Mouse (Mus musculus): ENCODE measurements around the gene Timm8b.
A peak's percentile ranks its signal among the peaks of the same experiment; 100 is the strongest.

The Timm8b gene

DNA sequence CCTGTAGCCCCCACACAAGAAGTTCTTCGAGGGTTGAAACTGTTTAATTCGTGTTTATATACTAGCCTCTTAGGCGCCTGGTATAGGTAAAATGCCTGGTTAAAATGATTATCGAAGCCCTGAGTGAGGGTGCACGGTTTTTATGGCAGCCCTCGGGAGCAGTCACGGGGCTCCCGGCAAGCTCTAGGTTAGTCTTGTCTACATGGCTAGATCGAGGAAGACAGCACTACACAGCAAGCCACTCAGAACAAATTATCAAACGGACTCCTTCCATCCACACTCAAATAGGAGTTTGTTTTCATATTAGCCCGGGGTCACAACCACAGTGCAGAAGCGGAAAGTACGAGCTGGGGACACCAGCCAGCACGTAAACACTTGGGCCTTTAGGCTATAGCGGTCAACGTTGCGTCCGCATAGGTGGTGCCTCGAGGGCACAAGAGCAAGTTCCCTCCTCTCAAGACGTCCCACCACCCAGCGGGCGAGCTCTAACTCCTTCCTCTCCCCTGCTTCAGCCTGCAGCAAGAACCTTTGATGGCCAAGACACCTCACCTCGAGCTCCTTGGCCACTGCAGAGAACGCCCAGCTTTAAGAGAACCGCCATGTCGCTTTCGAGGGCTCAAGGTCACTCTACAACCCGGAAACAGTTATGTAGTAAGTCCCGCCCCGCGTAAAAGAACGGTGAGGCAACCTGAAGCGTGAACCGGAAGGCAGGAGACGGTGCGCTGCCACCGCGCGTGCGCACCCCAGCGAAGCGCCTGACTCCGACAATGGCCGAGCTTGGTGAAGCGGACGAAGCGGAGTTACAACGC lies at the start of gene Timm8b, which contains the start of gene Sdhd:
Timm8b (plus strand) TSS at position 722 of the 809 bp plus-strand sequence.
Sdhd (minus strand) TSS at position 624 of the 809 bp plus-strand sequence.
- peak; percentile 85 to 90 for DNase-seq (ENCODE audit: low spot score in 2 of 2)

DNA sequence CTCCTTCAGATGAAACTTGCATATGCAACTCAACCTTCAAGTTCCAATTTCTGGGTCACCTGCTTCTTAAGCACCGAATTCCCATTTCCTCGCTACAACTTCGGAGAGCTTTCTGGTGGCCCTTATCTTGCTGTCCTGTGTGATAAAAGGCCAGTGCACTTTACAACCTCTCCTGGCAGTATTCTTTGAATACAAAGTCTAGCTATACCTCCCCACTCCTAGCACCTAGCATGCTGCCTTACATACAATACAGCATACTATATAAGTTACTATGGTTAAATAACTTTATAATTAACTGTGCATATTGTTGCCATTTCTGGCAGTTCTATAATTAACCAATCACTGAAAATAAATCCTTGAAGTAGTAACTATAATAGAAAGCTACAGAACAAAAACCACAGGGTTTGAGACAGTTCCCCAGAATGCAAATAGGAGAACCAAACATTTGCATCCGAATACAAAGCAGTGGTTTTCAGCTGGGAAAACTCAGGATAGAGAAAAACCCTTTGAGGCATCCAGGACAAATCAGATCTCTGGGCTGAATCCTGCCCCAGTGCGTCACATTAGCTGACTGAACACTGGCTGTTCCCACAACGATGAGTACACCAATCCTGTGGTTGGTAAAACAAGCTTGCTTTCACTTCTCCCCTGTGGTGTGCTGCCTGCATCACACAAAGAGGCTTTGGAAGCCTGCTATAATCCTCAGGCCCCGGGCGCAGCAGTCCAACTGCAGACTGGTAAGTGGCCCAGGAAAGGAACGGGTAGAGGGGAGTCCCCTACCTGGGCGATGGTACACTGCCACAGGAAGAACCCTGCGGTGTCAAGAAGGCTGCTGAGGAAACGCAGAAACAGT lies 49.2 kb upstream of the Timm8b start, which contains the start of gene Il18:
Il18 (plus strand) TSS at position 587 of the 853 bp plus-strand sequence.
- DNase-seq (ENCODE audit: low spot score in 2 of 2), result peak in 1 of 2 experiments; percentile 27

GRCm38 (mm10) chr9:50555094-50555446 lies 48.6 kb upstream of the Timm8b start, which contains the start of gene Bco2:
Gene Bco2 (minus strand): TSS chr9:50555181.
- no peak for DNase-seq (ENCODE audit: low spot score in 2 of 2)

- no peak for DNase-seq (ENCODE audit: low spot score in 2 of 2)
Observed at GRCm38 (mm10) chr9:50561145-50561917, 42.4 kb upstream of the Timm8b start, which contains the start of gene Tex12. Gene Tex12 (minus strand): TSS chr9:50561325.

GRCm38 (mm10) chr9:50561918-50562360 lies 41.8 kb upstream of the Timm8b start:
- no peak for DNase-seq (ENCODE audit: low spot score in 2 of 2)

GRCm38 (mm10) chr9:50565173-50565572 lies 38.5 kb upstream of the Timm8b start:
- DNase-seq (ENCODE audit: low spot score in 2 of 2), result no peak

- DNase-seq (ENCODE audit: low spot score in 2 of 2), result no peak
Observed at GRCm38 (mm10) chr9:50565940-50566339, 37.8 kb upstream of the Timm8b start.

- DNase-seq (ENCODE audit: low spot score in 2 of 2), result no peak
Observed at GRCm38 (mm10) chr9:50567372-50567771, 36.3 kb upstream of the Timm8b start.

- no peak for DNase-seq (ENCODE audit: low spot score in 2 of 2)
Observed at GRCm38 (mm10) chr9:50567881-50568280, 35.8 kb upstream of the Timm8b start.

DNA sequence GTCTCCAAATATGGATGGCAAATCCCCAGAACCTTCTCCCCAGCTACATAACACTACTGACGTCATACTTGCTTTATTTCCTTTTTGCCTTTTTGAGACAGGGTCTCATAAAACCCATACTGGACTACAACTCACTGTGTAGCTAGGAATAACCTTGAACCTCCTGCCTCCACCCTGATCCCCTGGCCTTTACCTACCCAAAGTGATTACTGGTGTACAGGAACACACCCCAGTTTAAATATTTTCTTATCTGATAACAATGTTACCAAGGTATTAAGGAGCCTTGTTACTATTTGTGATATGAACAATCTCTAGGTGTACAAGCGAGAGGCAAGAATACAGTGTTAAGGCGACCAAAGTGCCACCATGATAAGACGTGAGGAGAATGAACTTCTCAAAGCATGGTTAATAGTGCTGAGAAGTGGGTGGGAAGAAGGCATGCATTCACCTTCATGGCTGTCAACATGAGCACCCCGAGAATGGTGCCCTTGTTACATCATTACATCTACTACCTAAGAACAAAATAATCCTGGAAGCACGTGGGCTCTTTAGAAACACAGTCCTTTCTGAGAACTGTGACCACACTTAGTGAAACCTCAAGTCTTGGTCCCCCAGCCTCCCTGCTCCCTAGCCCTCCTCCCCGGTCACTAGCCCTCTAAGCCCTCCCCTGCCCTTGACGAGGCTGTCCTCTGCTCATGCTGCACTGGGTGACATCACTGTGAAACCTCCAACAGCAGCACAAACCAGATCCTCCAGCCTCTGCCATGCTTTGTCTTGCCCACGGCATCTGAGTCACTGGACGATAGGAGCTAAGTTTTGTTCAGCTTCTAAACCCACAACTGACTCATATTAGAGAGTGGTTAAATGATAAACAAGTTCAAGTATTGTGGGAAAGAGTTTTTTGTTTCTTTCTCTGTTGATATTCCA lies 33.8 kb upstream of the Timm8b start:
- no peak for DNase-seq (ENCODE audit: low spot score in 2 of 2)

DNA sequence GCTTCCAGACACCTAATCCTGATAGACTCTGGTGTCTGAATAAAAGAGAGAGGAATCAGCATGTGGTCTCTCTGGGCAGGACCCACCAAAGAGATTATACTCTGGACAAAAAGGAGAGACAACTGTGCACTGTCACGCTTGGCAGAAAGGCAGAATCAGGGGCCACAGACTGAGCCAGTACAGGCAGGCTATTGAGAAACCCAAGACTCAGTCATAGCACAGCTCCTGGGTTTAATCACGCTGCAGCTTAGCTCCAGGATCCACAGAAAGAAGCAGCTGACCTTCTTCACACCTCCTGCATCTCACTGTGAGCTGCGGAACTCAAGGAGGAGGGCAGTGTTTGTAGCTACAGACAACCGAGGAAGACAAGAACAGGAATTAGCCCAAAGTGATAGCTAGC lies 23.3 kb upstream of the Timm8b start:
- DNase-seq (ENCODE audit: low spot score in 2 of 2), result no peak

DNA sequence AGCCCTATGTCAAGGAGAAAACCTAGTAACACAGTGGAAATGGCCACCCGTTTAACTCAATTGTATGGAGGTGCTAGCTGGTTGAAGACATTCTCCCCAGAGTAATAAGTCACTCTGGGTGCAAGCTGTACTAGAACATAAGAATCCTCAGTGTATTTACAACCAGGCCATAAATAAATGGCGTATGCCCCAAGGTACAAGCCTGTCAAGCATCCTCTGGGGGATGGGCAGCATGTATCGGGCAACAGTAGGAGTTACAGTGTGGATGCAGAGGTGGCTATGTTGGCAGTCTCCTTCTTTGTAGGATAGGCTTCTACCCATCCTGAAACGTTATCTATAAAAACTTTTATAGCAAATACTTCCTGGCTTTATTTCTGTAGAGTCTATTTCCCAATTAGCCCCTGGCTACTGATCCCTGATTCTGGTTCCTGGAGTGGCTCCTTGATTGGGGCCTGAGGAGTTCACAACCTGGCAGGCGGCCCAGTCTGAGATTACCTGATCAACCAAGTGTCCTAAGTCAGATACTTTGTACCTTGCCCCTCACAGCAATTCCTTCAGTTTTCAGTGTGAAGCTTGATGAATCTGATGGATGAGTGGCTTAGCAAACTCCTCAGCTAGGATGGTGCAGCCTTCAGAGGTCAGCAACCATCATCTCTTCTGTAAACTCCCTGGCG lies 18.4 kb upstream of the Timm8b start:
- no peak for DNase-seq (ENCODE audit: low spot score in 2 of 2)

DNA sequence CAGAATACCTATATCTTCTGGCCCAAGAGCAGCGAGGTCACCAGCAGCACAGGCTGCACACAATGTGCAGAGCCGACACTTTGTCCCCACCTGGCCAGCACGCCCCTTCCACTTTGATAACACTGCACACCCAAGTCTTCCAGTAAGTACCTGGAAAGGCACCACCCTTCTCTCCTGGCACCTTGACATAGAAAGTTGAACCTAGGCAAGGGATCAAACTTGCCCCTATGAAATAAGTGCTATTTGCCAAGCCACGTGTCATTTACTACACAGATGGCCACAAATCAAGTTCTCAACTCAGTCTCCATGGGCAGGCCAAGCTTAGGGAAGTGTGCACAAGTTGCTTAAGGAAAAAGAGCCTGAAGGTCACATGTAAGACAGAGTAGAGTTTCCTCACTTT lies 16.8 kb upstream of the Timm8b start:
- DNase-seq (ENCODE audit: low spot score in 2 of 2), result no peak

GRCm38 (mm10) chr9:50590856-50591518 lies 12.7 kb upstream of the Timm8b start:
- DNase-seq (ENCODE audit: low spot score in 2 of 2), result no peak

GRCm38 (mm10) chr9:50592955-50593354 lies 10.8 kb upstream of the Timm8b start:
- no peak for DNase-seq (ENCODE audit: low spot score in 2 of 2)

- DNase-seq (ENCODE audit: low spot score in 2 of 2), result peak; percentile 12 to 56
Observed at GRCm38 (mm10) chr9:50593544-50593943, 10.2 kb upstream of the Timm8b start.

- DNase-seq (ENCODE audit: low spot score in 2 of 2), result no peak
Observed at GRCm38 (mm10) chr9:50594794-50595417, 8.8 kb upstream of the Timm8b start.

DNA sequence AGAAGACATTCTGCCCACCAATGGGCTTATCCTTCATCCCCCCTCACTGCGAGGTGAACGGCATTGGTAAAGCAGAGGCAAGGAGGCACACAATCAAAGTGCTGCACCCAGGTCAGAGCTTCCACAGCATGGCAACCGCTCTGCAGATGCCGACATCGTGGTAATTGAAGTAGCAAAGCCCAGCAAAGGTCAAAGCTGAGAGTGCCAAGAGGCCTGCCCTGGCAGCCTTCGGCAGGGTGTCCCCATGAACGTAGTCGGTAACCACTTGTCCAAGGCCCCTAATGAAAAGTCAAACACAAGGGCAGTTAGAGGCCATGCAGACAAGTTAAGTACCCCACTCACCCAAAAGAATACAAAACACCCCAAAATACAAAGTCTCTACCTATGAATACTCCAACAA lies 6.7 kb upstream of the Timm8b start:
- no peak for DNase-seq (ENCODE audit: low spot score in 2 of 2)

GRCm38 (mm10) chr9:50601536-50601935 lies 2.2 kb upstream of the Timm8b start:
- no peak for DNase-seq (ENCODE audit: low spot score in 2 of 2)

Data from spleen, postnatal 14 days (tissue).